Mouse (Mus musculus): Measurements from ENCODE around the gene Mybph. TPM values are rescaled to one million over a fixed set of nuclear protein-coding genes. Genes with fewer than 3 reads are reported as not detected.

Mybph gene
- total RNA-seq, 2 experiments from 2014 or later, result not detected

- DNase-seq (ENCODE audit: extremely low spot score in 1 of 2, low spot score in 2 of 2), result no peak
- intact Hi-C loops (cut with DNase I), result no loop called here
Measured at GRCm38 (mm10) chr1:134225375-134225774, 32.1 kb downstream of the Mybph start.

GRCm38 (mm10) chr1:134226739-134227138, 33.5 kb downstream of the Mybph start:
- no peak for DNase-seq (ENCODE audit: extremely low spot score in 1 of 2, low spot score in 2 of 2)
- intact Hi-C loops (cut with DNase I), result no loop called here

- no peak for DNase-seq (ENCODE audit: extremely low spot score in 1 of 2, low spot score in 2 of 2)
- intact Hi-C loops (cut with DNase I), result loop anchor here (5.0 kb wide), 1 partner anchor 33 kb away; no protein-coding TSS in a partner anchor
Measured at GRCm38 (mm10) chr1:134229806-134230575, 36.7 kb downstream of the Mybph start.

GRCm38 (mm10) chr1:134230638-134231228, 37.5 kb downstream of the Mybph start:
- no peak for DNase-seq (ENCODE audit: extremely low spot score in 1 of 2, low spot score in 2 of 2)

GRCm38 (mm10) chr1:134231270-134231669, 38.0 kb downstream of the Mybph start:
- intact Hi-C loops (cut with DNase I), result loop anchor here (5.0 kb wide), 1 partner anchor 34 kb away; no protein-coding TSS in a partner anchor
- no peak for DNase-seq (ENCODE audit: extremely low spot score in 1 of 2, low spot score in 2 of 2)

More at GRCm38 (mm10) chr1:134230638-134231228, 37.5 kb downstream of the Mybph start:
- intact Hi-C loops (cut with DNase I), result loop anchor here (5.0 kb wide), 1 partner anchor 33 kb away; no protein-coding TSS in a partner anchor

- intact Hi-C loops (cut with DNase I), result loop anchor here (5.0 kb wide), 1 partner anchor 34 kb away; no protein-coding TSS in a partner anchor
- no peak for DNase-seq (ENCODE audit: extremely low spot score in 1 of 2, low spot score in 2 of 2)
Measured at GRCm38 (mm10) chr1:134231681-134232080, 38.4 kb downstream of the Mybph start.

- peak in 1 of 2 experiments; percentile 47 for DNase-seq (ENCODE audit: extremely low spot score in 1 of 2, low spot score in 2 of 2)
Measured at GRCm38 (mm10) chr1:134232326-134232725, 39.1 kb downstream of the Mybph start.

GRCm38 (mm10) chr1:134232778-134233531, 39.7 kb downstream of the Mybph start:
- intact Hi-C loops (cut with DNase I), result loop anchor here (5.0 kb wide), 1 partner anchor 36 kb away; no protein-coding TSS in a partner anchor
- peak; percentile 74 to 82 for DNase-seq (ENCODE audit: extremely low spot score in 1 of 2, low spot score in 2 of 2)

More at GRCm38 (mm10) chr1:134232326-134232725, 39.1 kb downstream of the Mybph start:
- intact Hi-C loops (cut with DNase I), result loop anchor here (5.0 kb wide), 1 partner anchor 35 kb away; no protein-coding TSS in a partner anchor

GRCm38 (mm10) chr1:134233681-134234454, 40.6 kb downstream of the Mybph start:
- DNase-seq (ENCODE audit: extremely low spot score in 1 of 2, low spot score in 2 of 2), result peak in 1 of 2 experiments; percentile 53
- intact Hi-C loops (cut with DNase I), result loop anchor here (5.0 kb wide), 1 partner anchor 37 kb away; no protein-coding TSS in a partner anchor

- peak in 1 of 2 experiments; percentile 77 for DNase-seq (ENCODE audit: extremely low spot score in 1 of 2, low spot score in 2 of 2)
- intact Hi-C loops (cut with DNase I), result loop anchor here (5.0 kb wide), 1 partner anchor 37 kb away; no protein-coding TSS in a partner anchor
Measured at GRCm38 (mm10) chr1:134234455-134235390, 41.5 kb downstream of the Mybph start.

GRCm38 (mm10) chr1:134235391-134235921, 42.2 kb downstream of the Mybph start, which contains the start of gene Adora1:
TSS of gene Adora1 (minus strand) at chr1:134235431.
- DNase-seq (ENCODE audit: extremely low spot score in 1 of 2, low spot score in 2 of 2), result no peak
- intact Hi-C loops (cut with DNase I), result no loop called here

- intact Hi-C loops (cut with DNase I), result no loop called here
- no peak for DNase-seq (ENCODE audit: extremely low spot score in 1 of 2, low spot score in 2 of 2)
Measured at GRCm38 (mm10) chr1:134236142-134236541, 42.9 kb downstream of the Mybph start.

GRCm38 (mm10) chr1:134237438-134237837, 44.2 kb downstream of the Mybph start:
- intact Hi-C loops (cut with DNase I), result no loop called here
- no peak for DNase-seq (ENCODE audit: extremely low spot score in 1 of 2, low spot score in 2 of 2)

- intact Hi-C loops (cut with DNase I), result loop anchor here (5.0 kb wide), 2 partner anchors 87 to 88 kb away; no protein-coding TSS in a partner anchor
- DNase-seq (ENCODE audit: extremely low spot score in 1 of 2, low spot score in 2 of 2), result no peak
Measured at GRCm38 (mm10) chr1:134240701-134241100, 47.5 kb downstream of the Mybph start.

GRCm38 (mm10) chr1:134241298-134241697, 48.0 kb downstream of the Mybph start:
- DNase-seq (ENCODE audit: extremely low spot score in 1 of 2, low spot score in 2 of 2), result no peak
- intact Hi-C loops (cut with DNase I), result loop anchor here (5.0 kb wide), 2 partner anchors 86 to 89 kb away; no protein-coding TSS in a partner anchor

- intact Hi-C loops (cut with DNase I), result loop anchor here (5.0 kb wide), 2 partner anchors 85 to 90 kb away; no protein-coding TSS in a partner anchor
- no peak for DNase-seq (ENCODE audit: extremely low spot score in 1 of 2, low spot score in 2 of 2)
Measured at GRCm38 (mm10) chr1:134242286-134242685, 49.0 kb downstream of the Mybph start.
